Mouse (Mus musculus): ENCODE measurements at regions not wholly inside any gene's neighbourhood (a gene's known extent, or its start where the extent isn't known, plus 50 kb on each side); places are given as distances from the start of the nearest gene placed in this dataset.

DNA sequence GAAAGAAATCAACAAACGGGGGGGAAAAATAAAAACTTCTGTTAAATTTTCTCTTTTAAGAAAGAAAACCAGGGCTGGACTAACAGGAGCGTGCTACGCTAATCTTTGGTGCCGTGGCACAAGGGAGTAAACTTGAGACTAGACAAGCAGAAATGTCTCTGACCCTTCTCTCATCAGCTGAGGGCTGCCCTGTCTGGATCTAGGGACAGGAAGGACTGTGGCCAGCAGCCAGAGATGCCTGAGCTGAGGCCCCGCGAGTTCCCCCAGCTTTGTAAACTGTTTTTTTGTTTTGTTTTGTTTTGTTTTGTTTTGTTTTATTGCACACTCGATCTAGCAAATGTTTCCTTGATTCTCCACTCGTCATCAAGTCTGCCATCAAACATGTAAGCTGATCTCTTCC lies 239.4 kb upstream of the Lrig3 start:
- DNase-seq = no peak

DNA sequence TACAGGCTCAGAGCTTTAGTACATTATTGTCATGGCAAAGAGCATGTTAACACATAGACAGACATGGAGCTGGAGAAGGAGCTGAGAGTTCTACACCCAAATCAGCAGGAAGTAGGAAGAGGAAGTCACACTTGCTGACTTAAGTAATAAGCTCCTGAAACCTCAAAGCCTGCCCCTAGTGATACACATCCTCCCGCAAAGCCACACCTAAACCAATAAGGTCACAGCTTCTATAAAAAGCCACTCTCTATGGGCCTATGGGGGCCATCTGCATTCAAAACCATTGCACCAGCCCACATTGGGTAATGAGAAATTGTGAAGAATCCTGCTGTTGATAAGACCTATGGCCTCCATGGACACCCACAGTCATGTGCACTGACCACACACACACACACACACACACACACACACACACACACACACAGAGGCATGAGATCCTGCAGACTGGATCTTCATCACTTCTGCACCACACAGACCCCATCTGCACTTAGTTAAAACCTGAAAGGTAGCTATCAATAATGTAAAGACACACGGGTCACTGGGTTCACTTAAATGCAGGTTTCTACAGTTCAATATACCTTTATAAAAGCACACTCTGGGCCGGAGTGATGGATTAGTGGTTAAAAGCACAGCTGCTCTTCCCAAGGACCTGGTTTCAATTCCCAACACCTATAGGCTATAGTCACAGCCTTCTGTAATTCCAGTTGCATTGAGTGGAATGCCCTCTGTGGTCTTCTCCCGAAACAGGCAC lies 230.0 kb upstream of the Lrig3 start:
- no peak for DNase-seq

DNA sequence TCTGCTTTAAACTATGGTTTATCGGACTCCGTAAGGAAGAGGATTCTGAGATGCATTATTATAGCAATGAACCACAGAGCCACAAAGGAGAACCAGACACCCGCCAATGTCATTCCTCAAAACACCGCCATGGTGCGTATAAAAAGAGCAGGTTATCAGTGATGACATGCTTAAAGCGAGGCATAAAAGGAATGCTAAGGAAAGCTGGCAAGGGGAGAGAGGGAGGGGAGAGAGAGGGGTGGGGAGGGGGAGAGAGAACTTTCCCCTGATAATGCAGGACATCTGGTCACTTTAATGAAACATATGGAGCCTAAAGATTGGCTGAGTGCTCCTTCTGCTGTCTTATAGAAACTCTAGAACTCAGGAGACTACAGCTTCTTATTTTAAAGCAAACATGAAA lies 222.8 kb upstream of the Lrig3 start:
- no peak for DNase-seq

DNA sequence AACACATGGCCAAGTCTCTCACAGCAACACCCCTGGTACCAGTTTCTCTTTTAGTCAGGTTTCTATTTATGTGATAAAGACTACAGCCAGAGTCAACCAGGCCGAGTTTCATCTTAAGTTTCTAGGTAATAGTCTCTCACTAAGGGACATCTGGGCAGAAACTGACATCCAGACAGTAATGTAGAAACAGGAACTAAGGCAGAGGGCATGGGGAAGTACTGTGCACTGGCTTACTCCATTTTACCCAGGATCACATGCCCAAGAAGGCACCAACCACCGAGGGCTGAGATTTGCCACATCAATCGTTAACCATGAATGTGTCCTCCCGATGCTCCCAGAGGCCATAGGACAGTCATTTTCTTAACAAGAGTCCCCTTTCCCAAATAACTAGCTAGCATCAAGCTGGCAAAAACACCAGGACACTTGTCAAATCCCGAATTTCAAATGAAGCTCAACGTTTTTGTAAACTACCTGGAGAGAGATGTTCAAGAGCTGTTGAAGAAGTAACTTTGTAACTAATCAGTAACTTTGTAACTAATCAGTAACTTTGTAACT lies 216.9 kb upstream of the Lrig3 start:
- DNase-seq = no peak

DNA sequence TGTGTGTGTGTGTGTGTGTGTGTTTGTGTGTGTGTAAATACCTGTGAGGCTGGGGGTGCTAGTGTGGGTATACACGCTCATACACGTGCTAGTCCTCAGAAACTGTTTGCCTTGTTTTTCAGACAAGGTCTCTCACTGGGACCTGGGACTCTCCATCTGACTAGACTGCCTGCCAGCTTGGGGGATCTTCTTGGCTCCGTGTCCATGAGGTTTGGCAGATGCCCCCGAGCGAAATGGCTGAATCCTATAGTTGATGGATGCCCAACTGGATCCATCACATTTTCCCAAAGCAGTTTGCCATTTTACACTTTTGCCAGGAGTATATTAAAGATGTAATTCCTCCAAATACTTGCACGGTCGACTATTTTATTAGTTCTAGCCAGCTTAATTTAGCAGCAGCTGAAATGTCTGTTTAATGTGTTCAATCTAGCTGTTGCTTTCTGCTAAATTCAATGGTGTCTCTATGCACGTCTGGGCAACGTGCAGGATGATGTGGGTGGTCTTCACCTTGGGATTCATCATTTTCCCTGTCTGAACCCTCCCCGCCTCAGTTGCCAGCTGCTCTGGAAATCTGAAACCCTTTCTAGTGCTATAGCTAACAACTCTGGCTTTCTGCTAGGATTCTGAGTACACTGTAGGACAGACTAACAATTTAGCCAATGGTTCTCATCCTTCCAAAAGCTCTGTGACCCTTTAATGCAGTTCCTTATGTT lies 213.3 kb upstream of the Lrig3 start:
- no peak for DNase-seq

DNA sequence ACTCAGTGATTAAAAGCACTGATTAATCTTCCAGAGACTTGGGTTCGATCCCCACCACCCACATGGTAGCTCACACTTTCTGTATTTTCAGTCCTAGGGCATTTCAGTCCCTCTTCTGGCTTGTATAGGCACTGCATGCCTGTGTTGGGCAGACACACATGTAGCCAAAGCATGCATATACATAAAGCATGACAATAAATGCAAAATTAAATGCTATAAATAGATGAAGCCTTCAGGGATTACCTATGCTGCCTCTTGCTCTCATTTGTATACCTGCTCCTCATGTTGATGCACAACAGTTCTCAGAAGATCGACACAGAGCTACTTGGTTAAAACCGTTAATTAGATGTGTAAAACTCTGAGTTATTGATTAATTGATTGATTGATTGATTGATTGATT lies 206.8 kb upstream of the Lrig3 start:
- DNase-seq = no peak

DNA sequence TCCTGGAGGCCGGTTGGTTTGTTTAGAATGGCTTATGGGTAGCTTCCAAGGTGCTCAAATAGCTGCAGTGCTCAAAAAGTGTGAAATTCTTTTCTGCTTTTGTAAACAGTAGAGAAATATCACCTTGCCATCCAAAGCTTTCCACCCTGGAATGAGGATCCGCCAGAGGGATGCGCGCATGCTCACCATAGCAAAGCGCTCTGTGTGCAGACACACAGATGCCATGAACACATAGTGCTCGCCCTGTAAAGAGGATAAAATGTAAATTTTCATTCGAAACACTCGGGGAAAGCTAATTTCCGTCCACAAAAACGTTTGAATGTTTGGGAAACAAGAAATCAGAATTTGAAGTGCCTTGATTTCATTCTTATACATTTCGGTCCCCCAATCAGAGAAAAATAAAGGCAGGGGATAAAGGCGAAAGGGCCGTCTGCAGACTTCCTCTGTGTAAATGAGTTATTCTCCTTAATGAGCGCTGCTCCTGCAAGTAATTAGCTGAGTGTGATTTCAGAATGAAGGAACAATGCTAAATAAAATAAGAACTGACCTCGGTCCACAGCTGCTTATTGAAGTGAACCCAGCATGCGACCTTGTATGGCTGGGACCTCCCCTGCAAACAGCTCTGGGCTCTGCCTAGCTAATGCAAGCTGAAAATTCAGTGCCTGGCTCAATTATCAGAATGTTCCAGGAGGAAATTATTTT lies 203.4 kb upstream of the Lrig3 start:
- DNase-seq = no peak

DNA sequence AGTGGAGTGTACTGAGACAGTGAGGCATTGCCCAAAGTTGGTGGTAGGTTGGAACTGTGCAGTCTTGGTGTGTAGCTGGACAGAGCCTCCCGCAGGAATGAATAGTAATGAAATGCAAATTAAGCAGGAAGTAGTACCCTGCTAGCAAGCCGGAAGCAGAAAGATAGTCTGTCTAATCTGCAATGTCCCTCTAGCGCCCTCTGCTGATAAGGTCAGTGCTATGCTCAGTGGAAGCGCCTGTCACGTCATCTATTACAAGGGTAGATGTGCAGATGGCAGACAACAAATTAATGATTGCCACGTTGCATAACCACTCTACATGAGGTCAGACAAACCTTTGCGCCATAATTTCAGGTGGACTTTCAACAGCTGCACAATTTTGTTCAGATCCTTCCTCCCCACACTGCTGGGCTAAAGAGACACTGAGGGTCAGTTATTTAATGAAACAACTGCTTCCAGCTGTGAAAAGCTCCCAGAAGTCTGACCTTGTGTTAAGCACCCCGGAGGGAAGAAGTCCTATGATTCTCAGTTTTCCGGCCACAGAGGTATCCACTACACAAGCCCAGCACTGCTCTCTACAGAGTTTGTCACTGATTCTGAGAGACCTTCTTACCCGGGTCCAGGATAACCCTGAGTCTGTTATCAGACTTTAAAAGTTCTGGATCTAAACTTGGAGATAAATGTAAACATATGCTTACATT lies 201.4 kb upstream of the Lrig3 start:
- DNase-seq = no peak

DNA sequence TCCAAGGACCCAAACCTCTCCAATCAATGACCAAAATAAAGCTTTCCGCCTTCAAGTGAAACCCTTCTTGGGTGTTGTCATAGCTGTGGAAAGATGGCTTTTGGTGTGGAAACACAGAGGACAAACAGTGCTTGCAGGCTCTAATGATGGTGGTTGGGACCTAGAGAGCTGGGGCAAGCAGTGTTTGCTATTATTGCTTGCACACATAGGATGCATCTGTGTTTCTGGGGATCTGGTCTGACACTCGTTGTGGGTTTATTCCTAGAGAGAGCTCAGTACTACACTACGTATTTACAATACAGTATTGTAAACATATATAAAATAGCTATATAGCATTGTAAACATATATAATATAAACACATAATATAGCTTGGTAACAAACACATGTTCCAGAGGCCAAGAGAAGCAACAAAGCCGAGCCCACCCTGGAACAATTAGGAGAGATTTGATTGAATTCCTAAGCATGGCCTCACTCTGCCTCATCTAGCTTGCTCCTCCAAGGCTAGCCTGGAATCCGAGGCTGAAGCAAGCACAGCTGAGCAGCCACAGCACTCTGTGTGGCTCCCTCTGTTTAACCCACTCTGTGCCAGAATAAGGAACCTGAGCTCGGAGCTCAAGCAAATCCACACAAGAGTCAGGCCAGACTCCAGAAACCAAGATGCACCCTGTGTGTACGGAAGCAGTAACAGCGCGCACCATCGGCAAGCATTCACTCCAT lies 200.7 kb upstream of the Lrig3 start:
- no peak for DNase-seq

DNA sequence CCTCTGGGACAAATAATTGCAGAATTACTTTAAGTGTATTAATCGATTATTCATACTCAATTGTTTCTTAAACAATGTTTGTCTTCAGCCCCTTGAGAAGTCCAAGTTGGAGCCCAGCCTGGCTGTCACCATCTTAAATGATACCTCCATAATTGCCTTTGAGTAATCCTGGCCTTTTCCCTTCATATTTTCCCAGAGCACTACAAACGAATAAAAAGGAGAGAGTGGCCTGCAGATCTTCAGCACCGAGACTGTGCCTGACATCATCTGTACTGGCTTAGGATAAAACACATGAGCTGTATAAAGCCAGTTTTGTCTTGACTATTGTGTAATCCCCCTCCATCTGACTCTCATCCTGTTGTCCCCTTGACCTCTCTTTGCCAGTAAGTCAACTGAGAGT lies 197.7 kb upstream of the Lrig3 start:
- DNase-seq = no peak

DNA sequence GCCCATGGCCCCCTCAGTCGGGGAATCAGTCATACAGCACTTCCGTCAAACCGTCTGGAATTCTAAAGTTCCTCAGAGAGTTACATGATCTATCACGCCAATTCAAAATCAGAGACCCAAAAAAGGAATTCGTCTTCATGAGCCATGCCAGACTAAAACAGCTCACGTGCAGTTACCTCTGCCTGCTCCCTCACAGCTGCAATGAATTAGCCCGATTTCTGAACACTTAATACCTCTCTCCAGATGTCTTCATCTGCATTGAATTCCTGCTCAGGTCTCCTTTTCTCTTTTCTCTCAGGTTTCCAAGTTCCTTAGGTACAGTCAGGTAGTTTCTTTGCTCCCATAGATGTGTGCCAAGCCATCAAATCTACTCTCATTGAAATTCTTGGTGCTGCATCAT lies 192.4 kb upstream of the Lrig3 start:
- DNase-seq = no peak

DNA sequence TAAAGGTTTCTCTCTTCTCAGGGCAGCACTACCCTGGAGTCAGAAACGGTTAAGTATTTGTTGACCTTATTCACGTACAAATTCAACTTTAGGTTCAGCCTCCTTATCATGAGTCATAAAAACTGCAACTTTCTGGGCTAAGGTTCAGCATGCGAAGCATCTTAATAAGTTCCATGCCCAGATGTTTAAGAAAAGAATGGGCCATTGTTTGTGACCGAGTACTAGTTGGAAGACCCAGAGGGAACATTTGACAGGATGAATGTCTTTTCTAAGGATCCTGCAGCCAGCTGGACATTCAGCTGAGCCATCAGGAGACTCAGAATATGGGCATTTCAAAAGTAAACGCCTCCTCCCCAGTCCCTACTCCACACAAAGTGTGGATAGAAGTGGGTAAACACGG lies 183.5 kb upstream of the Lrig3 start:
- DNase-seq = no peak

DNA sequence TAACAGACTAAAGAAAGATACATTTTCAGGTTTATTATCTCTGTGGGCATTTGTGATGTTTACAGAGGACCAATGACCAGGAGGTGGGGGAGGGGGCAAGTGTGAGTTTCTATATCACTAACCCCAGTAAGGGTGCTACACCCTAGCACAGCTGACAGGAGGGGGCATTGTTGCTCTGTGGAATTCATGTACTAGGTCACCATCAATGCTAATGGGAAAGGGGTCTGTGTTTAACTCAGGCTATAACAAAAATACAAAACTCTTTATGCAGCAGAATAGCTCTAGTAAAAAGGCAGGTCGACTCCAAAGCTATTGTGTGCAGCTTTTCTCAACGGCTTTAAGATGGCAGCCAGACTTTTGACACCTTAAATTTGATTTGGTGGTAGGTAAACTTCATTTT lies 181.1 kb upstream of the Lrig3 start:
- peak in 1 of 2 experiments; percentile 15 for DNase-seq

DNA sequence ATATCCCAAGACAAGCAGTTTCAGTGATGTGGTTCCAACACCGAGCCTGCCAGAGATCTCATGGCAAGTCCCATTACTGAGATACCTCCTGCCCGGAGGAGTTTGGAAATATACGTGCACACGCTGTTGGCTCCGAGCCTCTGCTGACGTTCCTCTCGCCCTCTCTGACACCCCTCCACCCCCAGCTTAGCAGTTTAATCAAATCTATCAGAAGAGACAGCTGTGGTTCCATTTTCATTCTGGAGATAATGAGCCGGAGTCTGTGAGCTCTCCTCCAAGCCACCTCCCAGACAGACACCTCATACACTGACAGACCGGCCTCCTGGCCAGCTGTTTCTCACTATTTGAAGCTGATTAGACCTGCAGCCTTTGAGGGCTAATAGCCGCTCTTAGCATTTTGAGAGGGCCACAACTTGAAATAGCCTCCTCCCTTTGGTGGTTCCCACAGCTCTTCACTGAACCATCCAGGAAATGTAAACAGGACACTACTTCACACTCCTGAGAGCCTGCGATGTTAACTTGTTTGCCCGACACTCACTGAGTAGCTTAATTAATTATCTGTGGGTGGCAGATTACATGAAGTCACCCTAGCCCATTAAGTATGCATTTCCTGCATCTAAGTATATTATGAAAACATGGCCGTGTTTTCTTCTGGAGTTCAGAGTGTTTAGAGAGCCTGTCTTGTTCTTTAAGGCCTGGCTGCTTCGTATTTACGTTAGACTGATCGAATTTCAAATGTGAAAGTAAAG lies 180.3 kb upstream of the Lrig3 start:
- DNase-seq = peak in 1 of 2 experiments; percentile 13

DNA sequence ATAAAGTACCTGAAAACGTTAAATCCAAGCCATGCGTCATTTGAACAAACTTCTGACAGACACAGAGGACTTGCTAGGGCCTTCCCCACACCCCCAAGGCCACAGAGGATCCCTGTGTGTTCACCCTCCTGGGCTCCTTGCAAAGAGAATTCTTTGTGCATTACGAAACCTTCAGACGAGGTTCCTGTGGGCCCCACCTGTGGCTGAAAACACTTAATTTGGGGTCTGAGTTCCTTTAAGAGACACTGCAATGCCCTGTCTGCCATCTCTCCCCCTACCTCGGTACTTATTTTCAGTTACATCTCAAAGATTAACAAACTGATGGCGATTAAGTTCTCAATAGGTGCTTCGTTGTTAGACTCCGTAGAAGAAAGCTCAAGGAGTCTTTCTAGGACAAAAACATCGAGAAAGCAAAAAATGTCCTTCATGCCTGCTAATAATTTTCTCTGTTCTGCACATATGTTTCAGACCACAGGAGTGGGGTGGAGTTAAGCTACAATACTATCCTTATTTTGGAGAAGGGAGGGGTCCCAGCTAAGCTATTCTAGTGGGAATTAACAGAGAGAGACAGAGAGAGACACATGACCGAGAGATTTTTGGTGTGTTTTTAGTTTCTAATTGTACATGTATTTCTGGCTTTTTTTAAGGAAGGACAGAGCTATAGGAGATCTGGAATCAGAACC lies 179.6 kb upstream of the Lrig3 start:
- peak in 1 of 2 experiments; percentile 11 for DNase-seq

DNA sequence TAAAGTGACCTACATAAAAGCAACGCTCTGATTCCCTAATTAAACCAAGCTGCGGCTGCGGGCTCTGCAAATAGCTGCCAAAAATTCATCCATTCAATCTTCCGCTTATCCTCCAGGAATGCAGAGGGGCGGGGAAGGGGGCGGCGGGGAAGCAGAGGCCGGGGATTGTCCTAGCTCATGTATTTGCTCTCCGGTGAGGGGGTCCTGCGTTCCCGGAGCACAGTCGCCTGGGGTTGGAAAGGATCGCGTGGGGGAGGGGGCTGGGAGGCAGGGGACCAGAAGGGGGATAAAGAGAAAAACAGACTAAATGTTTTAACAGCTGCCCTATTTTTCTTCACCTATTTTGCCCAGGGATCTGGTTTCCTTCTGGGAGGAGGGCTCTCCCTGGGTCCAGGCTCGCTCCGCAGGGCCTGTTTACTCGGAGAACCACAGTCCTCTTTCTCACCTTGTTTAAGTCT lies 179.1 kb upstream of the Lrig3 start:
- DNase-seq = peak; percentile 16 to 41

DNA sequence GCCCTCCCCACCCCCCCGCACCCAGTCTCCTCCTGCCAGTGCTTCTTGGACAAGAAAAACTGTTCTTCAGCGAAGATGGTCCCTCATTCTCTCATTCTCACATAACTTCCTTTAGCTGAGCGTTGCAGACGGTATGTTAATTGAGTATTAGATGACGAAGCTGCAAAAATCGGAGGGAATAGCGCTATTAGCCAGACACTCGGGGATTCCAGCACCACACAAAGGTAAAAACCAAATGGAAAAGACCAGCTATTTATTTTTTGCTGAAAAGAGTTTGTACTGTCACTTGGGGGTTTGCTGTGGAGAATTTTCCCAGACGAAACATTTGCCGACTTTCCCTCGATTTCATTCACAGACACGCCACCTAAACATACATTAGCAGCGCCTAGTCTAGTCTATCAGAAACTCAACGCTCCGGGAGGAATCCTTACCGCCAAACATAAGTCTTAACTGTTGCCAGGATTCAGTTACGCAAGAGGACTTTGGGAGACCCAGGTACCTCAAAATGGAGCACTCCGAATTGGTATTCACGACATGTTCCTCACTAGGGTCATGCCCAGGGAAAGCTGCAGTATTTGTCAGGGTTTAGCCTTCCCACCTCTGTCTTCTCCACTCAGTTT lies 178.4 kb upstream of the Lrig3 start:
- no peak for DNase-seq

DNA sequence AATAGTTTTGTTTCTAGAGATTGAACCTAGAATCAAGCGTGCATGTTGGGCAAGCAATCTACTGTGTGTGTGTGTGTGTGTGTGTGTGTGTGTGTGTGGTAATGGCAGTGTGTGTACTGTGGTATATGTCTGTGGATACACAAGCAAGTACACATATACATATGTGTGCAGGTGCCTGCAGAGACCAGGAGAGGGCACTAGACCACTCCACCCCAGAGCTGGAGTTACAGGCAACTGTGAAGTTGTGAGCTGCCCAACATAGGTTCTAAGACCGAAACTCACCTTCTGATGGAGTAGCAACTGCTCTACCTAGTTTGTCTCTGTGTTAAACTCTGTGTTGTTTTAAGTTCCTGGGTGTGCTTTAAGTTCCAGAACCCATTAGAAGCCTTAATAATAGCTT lies 177.7 kb upstream of the Lrig3 start:
- peak in 1 of 2 experiments; percentile 11 for DNase-seq

DNA sequence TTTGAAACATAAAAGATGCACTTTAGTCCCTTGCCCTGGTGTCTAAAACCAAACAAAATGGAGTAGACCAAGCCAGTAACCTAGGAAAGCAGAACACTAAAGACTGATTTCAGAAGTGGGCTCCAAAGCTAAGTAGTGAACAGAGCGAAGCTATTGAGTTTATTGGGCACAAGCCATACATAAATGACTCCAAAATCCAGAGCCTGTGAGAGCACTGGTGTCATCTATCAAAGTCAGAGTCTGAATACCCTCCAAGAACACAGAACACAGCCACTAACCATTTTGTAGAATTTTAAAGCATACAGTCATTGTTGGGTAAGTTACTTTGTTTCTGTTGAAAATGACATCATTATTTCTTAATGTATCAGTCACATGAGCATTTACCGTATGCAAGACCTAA lies 175.0 kb upstream of the Lrig3 start:
- DNase-seq = no peak

DNA sequence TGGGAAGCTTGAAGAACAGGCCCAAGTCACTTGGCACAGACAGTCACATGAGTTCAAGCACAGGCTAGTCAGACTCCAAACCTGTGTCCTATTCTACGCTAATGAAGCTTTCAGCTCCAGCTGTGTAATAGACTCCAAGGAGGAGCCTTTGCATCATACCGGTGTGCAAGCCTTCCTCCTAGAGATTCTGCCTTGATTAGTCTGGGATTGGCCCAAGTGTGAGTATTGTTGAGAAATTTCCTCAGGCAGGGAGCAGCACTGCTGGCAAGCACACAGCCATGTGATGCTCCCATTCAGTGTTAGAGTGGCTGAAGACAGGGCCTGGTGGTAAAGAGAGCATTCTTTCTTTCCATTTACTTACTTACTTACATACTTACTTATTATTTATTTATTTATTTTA lies 171.5 kb upstream of the Lrig3 start:
- DNase-seq = no peak
